8 mouse cellular contexts compared by ENCODE assay signal in the genomic region with DNA sequence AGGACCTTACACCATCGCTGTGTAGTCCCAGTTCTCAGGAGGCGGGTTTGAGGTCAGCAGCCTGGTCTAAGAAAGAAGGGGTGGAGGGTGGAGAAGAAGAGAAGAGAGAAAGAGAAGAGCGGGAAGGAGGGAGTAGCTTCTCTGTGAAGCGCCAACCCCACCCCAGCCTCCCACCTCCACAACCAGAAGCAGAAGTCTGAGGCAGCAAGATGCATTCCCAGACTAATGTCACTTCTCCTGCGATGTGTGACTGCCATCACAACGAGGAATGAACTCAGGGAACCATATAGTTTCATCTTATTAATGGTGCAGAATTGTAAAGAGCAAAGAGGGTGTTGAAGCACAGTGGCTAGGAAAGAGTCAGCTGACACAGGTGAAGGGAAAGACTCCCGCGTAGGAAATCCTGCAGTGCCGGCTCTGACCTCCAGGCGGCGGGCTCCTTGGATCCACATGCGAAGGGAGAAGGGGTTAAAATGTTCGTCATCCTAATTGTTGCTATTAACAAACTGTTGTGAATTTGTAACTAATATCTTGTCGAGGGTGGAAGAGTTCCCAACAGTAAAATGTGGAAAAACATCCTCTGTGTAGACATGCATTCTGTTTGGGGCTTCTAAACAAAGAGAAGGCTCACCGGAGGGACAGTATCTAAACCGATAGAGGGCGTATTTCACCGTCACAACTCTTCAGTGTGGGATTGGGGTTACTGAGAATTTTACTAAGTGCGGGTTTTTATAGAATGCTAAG. TPM values are rescaled to one million over a fixed set of nuclear protein-coding genes. Genes with fewer than 3 reads are reported as not detected.
DNase-seq lines count a peak whose midpoint lies in the region; ATAC-seq lines count a peak whose summit lies in the region.

No protein-coding gene starts in this region.

- peak; percentile 32 to 83 for DNase-seq in adrenal gland, adult (ENCODE audit: inconsistent age in 2 of 2, low spot score in 1 of 2)
- peak; percentile 66 to 81 for DNase-seq in cerebellum, postnatal 25 days
- DNase-seq in frontal cortex, postnatal 10 days (ENCODE audit: low spot score in 2 of 2) = peak; percentile 23 to 59
- peak; percentile 65 to 82 for DNase-seq in left cerebral cortex, adult 18-20 months (ENCODE audit: low spot score in 2 of 2)
- peak; percentile 44 to 58 for DNase-seq in lung, postnatal 4 days
- DNase-seq in right cerebral cortex, postnatal 10 days (ENCODE audit: low spot score in 2 of 2) = peak; percentile 58 to 71
- peak; percentile 17 for DNase-seq in yolk sac, embryonic 10.5 days (ENCODE audit: low spot score)

- peak overlapping the region; percentile 70 for H3K4me2 ChIP-seq in hindbrain, embryonic 16.5 days (ENCODE audit: low read length)

- ATAC-seq in hindbrain, embryonic 16.5 days = peak; percentile 82

- H3K27ac ChIP-seq in hindbrain, embryonic 16.5 days (ENCODE audit: low read depth, low read length) = no peak overlapping the region

- peaks cover 3% of the 10 kb centered on the region; the same call in 1 of the 2 replicates for H3K4me1 ChIP-seq in hindbrain, embryonic 16.5 days (ENCODE audit: control insufficient read depth, insufficient read depth, low read depth, low read length)

- H3K36me3 ChIP-seq in hindbrain, embryonic 16.5 days (ENCODE audit: control insufficient read depth, insufficient read depth, low read length) = no peaks in the 10 kb centered on the region

- H3K27me3 ChIP-seq in hindbrain, embryonic 16.5 days (replicated peaks; ENCODE audit: control insufficient read depth, insufficient read depth, low read length) = peaks cover 7% of the 10 kb centered on the region

- peak overlapping the region; percentile 38 for H3K4me3 ChIP-seq in hindbrain, embryonic 16.5 days (ENCODE audit: low read length)

- H3K9me3 ChIP-seq in hindbrain, embryonic 16.5 days (ENCODE audit: control insufficient read depth, low read length) = no peaks in the 10 kb centered on the region; the same call in 1 of the 2 replicates

- H3K9ac ChIP-seq in hindbrain, embryonic 16.5 days (ENCODE audit: low read depth, low read length) = peak overlapping the region; percentile 55

- WGBS in hindbrain, embryonic 16.5 days = 19% methylated on average over 19 of the region's 19 CpGs

RNA-seq across cellular contexts. Expression of gene Ptf1a, which starts 31.1 kb away (rescaled TPM):
- 1.6 and 1.7 TPM in 2 replicates for polyA plus RNA-seq in hindbrain, embryonic 16.5 days (2015; fragmentation: Nextera tagmentation; extraction: Ambion mirVana)
- total RNA-seq in left cerebral cortex, adult 18-20 months (2021) = not detected

RNA-seq across cellular contexts. Expression of gene Msrb2, which starts 43.2 kb away (rescaled TPM):
- polyA plus RNA-seq in hindbrain, embryonic 16.5 days (2015; fragmentation: Nextera tagmentation; extraction: Ambion mirVana) = 10.5 and 12.9 TPM in 2 replicates
- total RNA-seq in left cerebral cortex, adult 18-20 months (2021) = 10 to 100 TPM; 24.5 to 26.8 TPM

Comparison
In these comparisons a context has a peak if more than half of its experiments do, and no peak if none do; other contexts are left out.
1. DNase-seq: peak in every context shown above with its lines; median percentile 74 in cerebellum, postnatal 25 days; 74 in left cerebral cortex, adult 18-20 months; 64 in right cerebral cortex, postnatal 10 days; 58 in adrenal gland, adult; 51 in lung, postnatal 4 days; 41 in frontal cortex, postnatal 10 days; 17 in yolk sac, embryonic 10.5 days.